Mouse (Mus musculus) thymus, adult 2 months (tissue): ENCODE data around the gene Elovl1.

ENCODE experiments used
- CTCF ChIP-seq: fragments of 200-500 bp; IDR thresholded peaks from 2 replicates; pipeline ENCODE4 v1.5.1; 2012; ENCODE audit warnings: mild to moderate bottlenecking, control low read depth, low read length, moderate library complexity, borderline replicate concordance; ENCODE audit not compliant: control insufficient read depth, poor library complexity, insufficient read depth; ENCODE audit errors: extremely low read depth
- POLR2A ChIP-seq: fragments of 200-500 bp; IDR thresholded peaks from 2 replicates; pipeline ENCODE4 v1.6.1; 2012; ENCODE audit warnings: mild to moderate bottlenecking, low read length, control low read depth, moderate library complexity; ENCODE audit not compliant: control insufficient read depth, poor library complexity, insufficient read depth; ENCODE audit errors: extremely low read depth

DNA sequence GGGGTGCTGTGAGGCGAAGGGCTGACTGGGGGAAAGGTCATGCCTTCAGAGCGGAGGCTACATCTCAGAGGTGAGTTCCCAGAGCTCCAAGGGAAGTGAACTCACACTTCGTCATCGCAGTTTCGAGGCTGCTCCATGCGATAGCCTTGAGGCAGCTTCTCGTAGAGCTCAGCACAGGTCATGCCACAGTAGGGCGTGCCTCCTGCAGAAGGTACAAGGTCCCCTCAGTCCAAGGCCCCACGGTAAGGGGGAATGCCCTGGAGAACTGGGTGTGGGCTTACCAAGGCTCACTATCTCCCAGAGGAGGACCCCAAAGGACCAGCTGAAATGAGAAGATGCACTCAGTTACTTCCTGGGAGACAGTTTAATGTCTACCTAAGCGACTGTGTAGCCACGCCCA lies 44.8 kb downstream of the Elovl1 start:
- no peak for TF ChIP-seq CTCF
- TF ChIP-seq POLR2A = no peak
